Mouse (Mus musculus): ENCODE measurements around the gene Smurf2.

Gene Smurf2

GRCm38 (mm10) chr11:106822491-106822890, 98.0 kb downstream of the Smurf2 start:
- POLR2A ChIA-PET, result interaction anchor here in 3 of 4 experiments (0.6 to 2.5 kb wide), 9 partner anchors 8 to 73 kb away, joined by 3 to 8 read pairs (median 3); partner anchors contain the start of genes Cep95 (in 2 of the 3) and Ddx5 (in 2 of the 3)
- CTCF ChIA-PET, result no interaction called here

GRCm38 (mm10) chr11:106821397-106821796, 99.1 kb downstream of the Smurf2 start:
- ChIA-PET CTCF (no interaction called here), POLR2A (interaction anchor here in 3 of 4 experiments (0.7 to 2.5 kb wide), 9 partner anchors 9 to 178 kb away, joined by 3 to 8 read pairs (median 3); partner anchors contain the start of genes Cep95 (in 2 of the 3), Ddx5 (in 2 of the 3) and Kpna2 (in 1 of the 3))

GRCm38 (mm10) chr11:106820972-106821371, 99.5 kb downstream of the Smurf2 start:
- ChIA-PET POLR2A (interaction anchor here in 2 of 4 experiments (0.9 to 4.0 kb wide), 8 partner anchors 10 to 178 kb away, joined by 3 to 34 read pairs (median 4); partner anchors contain the start of genes Cep95 (in 1 of the 2), Ddx5 (in 1 of the 2) and Kpna2 (in 1 of the 2)), CTCF (no interaction called here)

GRCm38 (mm10) chr11:106820252-106820651, 100.3 kb downstream of the Smurf2 start:
- ChIA-PET CTCF (no interaction called here), POLR2A (interaction anchor here in 2 of 4 experiments (0.7 to 4.0 kb wide), 9 partner anchors 9 to 247 kb away, joined by 3 to 34 read pairs (median 4); partner anchors contain the start of genes Cep95 (in 1 of the 2), Ddx5 (in 1 of the 2) and Kpna2 (in 1 of the 2))

GRCm38 (mm10) chr11:106819595-106819994, 100.9 kb downstream of the Smurf2 start:
- ChIA-PET POLR2A (interaction anchor here in 2 of 4 experiments (0.7 to 4.0 kb wide), 10 partner anchors 8 to 319 kb away, joined by 3 to 34 read pairs (median 4); partner anchors contain the start of genes Cep95 (in 2 of the 2) and Ddx5 (in 2 of the 2)), CTCF (no interaction called here)

GRCm38 (mm10) chr11:106818341-106818740, 102.2 kb downstream of the Smurf2 start:
- ChIA-PET POLR2A (interaction anchor here (0.6 to 4.0 kb wide), 9 partner anchors 11 to 318 kb away, joined by 3 to 34 read pairs (median 5); partner anchors contain the start of genes Cep95 (in 2 of the 4) and Ddx5 (in 2 of the 4)), CTCF (interaction anchor here in 2 of 4 experiments (0.6 kb wide), 2 partner anchors 181 to 329 kb away, joined by 3 to 7 read pairs; no protein-coding TSS in a partner anchor)

GRCm38 (mm10) chr11:106817808-106818207, 102.7 kb downstream of the Smurf2 start:
- ChIA-PET POLR2A (interaction anchor here in 3 of 4 experiments (0.6 to 4.0 kb wide), 6 partner anchors 12 to 317 kb away, joined by 3 to 34 read pairs (median 6); partner anchors contain the start of genes Ddx5 (in 2 of the 3) and Cep95 (in 1 of the 3)), CTCF (interaction anchor here in 2 of 4 experiments (0.6 kb wide), 3 partner anchors 156 to 330 kb away, joined by 3 to 7 read pairs (median 4); no protein-coding TSS in a partner anchor)

GRCm38 (mm10) chr11:106817156-106817555, 103.4 kb downstream of the Smurf2 start:
- CTCF ChIA-PET, result no interaction called here
- POLR2A ChIA-PET, result interaction anchor here in 2 of 4 experiments (0.6 to 4.0 kb wide), 3 partner anchors 11 to 29 kb away, joined by 3 to 34 read pairs (median 13); partner anchors contain the start of genes Ddx5 (in 2 of the 2) and Cep95 (in 1 of the 2)

- POLR2A ChIA-PET, result interaction anchor here in 2 of 4 experiments (1.0 to 4.4 kb wide), 6 partner anchors 10 to 183 kb away, joined by 3 to 22 read pairs (median 4); partner anchors contain the start of genes Cep95 (in 1 of the 2), Ddx5 (in 1 of the 2) and Kpna2 (in 1 of the 2)
- CTCF ChIA-PET, result no interaction called here
Observed at GRCm38 (mm10) chr11:106816316-106816715, 104.2 kb downstream of the Smurf2 start.

GRCm38 (mm10) chr11:106815761-106816160, 104.8 kb downstream of the Smurf2 start:
- ChIA-PET CTCF (no interaction called here), POLR2A (interaction anchor here in 3 of 4 experiments (0.6 to 4.4 kb wide), 8 partner anchors 10 to 183 kb away, joined by 3 to 22 read pairs (median 3); partner anchors contain the start of genes Cep95 (in 1 of the 3), Ddx5 (in 1 of the 3) and Kpna2 (in 1 of the 3))

GRCm38 (mm10) chr11:106815331-106815730, 105.2 kb downstream of the Smurf2 start:
- ChIA-PET CTCF (no interaction called here), POLR2A (interaction anchor here in 3 of 4 experiments (0.5 to 4.4 kb wide), 11 partner anchors 9 to 210 kb away, joined by 3 to 22 read pairs (median 4); partner anchors contain the start of genes 1810010H24Rik (in 1 of the 3), Cep95 (in 1 of the 3), Ddx5 (in 1 of the 3) and Polg2 (in 1 of the 3))

GRCm38 (mm10) chr11:106814601-106815320, 105.8 kb downstream of the Smurf2 start:
- ChIA-PET CTCF (no interaction called here), POLR2A (interaction anchor here in 3 of 4 experiments (0.5 to 4.4 kb wide), 11 partner anchors 9 to 480 kb away, joined by 3 to 22 read pairs (median 3); partner anchors contain the start of genes 1810010H24Rik (in 1 of the 3), Cep95 (in 1 of the 3), Ddx5 (in 1 of the 3) and Polg2 (in 1 of the 3))

GRCm38 (mm10) chr11:106812410-106813136, 107.9 kb downstream of the Smurf2 start:
- ChIA-PET POLR2A (interaction anchor here in 2 of 4 experiments (0.7 to 4.4 kb wide), 4 partner anchors 11 to 108 kb away, joined by 3 to 22 read pairs (median 7); partner anchors contain the start of genes Cep95 (in 2 of the 2), Ddx5 (in 2 of the 2) and Smurf2 (in 1 of the 2)), CTCF (no interaction called here)

- CTCF ChIA-PET, result interaction anchor here in 1 of 4 experiments (0.7 kb wide), 1 partner anchor 123 kb away, joined by 8 read pairs; no protein-coding TSS in a partner anchor
- POLR2A ChIA-PET, result interaction anchor here (0.5 to 5.9 kb wide), 11 partner anchors 8 to 304 kb away, joined by 3 to 48 read pairs (median 7); partner anchors contain the start of genes Cep95 (in 3 of the 4) and Ddx5 (in 3 of the 4)
Observed at GRCm38 (mm10) chr11:106807442-106807841, 113.1 kb downstream of the Smurf2 start.

GRCm38 (mm10) chr11:106802069-106802627, 118.4 kb downstream of the Smurf2 start:
- POLR2A ChIA-PET, result interaction anchor here in 3 of 4 experiments (0.6 to 8.8 kb wide), 11 partner anchors 9 to 55 kb away, joined by 3 to 82 read pairs (median 5); partner anchors contain the start of genes Cep95 (in 3 of the 3), Ddx5 (in 3 of the 3) and Polg2 (in 1 of the 3)
- CTCF ChIA-PET, result interaction anchor here in 1 of 4 experiments (0.6 kb wide), 1 partner anchor 155 kb away, joined by 5 read pairs; no protein-coding TSS in a partner anchor

GRCm38 (mm10) chr11:106795679-106796078, 124.8 kb downstream of the Smurf2 start:
- POLR2A ChIA-PET, result interaction anchor here in 3 of 4 experiments (0.6 to 8.8 kb wide), 15 partner anchors 8 to 295 kb away, joined by 3 to 82 read pairs (median 4); partner anchors contain the start of genes Cep95 (in 1 of the 3), Ddx5 (in 1 of the 3), Kpna2 (in 1 of the 3) and Smurf2 (in 1 of the 3)
- CTCF ChIA-PET, result interaction anchor here in 2 of 4 experiments (0.6 to 1.2 kb wide), 4 partner anchors 10 to 227 kb away, joined by 3 to 5 read pairs (median 4); no protein-coding TSS in a partner anchor

- ChIA-PET POLR2A (interaction anchor here in 2 of 4 experiments (0.6 to 9.7 kb wide), 7 partner anchors 8 to 201 kb away, joined by 3 to 193 read pairs (median 3); partner anchors contain the start of gene Polg2 (in 1 of the 2)), CTCF (interaction anchor here (0.6 to 1.5 kb wide), 6 partner anchors 12 to 627 kb away, joined by 3 to 7 read pairs (median 5); partner anchors contain the start of gene Kpna2 (in 1 of the 4))
Observed at GRCm38 (mm10) chr11:106793846-106794245, 126.7 kb downstream of the Smurf2 start.

Measured in embryonic stem cell, embryonic (primary cell).